Mouse (Mus musculus) A20 (cell line): ENCODE measurements around the gene Plin1.

ENCODE experiments used
- DNase-seq: peaks from one replicate; pipeline ENCODE4 v3.0.0-alpha.2; 2011; ENCODE audit warnings: low read depth, low spot score

Plin1 gene

DNA sequence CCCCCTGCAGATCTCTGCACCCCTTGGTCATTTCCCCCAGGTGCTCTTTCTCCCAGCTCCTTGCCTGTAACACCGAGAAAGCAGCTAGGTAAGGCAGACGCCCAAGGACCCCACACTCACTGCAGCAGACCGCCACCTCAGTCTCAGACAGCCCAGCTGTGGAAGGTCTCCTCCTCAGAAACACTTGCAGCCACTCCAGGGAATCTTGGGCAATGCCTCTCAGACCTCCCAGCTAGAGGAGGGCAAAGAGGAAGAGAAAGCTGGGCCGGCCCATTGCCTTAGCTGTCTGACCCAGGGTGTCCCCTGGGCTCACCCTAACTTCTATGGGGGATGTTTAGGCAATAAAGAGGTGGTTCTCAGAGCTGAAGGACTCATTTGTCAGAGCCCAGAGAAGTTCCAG, at the start of gene Plin1:
Gene Plin1, minus strand, starts transcription at position 282 of the 400 bp plus-strand sequence.
- no peak for DNase-seq

DNA sequence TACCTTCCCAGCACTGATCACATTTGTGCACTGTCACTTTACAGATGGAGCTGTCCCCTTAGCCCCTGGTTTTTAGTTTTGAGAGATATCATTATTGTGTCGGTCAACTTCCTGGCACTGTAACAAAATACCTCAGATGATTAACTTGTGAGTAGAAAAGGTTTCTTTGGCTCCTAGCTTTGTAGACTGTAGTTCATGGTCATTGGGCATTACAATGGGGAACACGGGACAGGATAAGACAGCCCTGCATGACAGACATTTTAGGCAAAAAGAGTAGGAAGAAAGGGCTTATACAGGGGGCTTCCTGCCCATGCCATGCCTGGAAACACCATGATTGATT, 49.8 kb upstream of the Plin1 start:
- DNase-seq, result no peak

DNA sequence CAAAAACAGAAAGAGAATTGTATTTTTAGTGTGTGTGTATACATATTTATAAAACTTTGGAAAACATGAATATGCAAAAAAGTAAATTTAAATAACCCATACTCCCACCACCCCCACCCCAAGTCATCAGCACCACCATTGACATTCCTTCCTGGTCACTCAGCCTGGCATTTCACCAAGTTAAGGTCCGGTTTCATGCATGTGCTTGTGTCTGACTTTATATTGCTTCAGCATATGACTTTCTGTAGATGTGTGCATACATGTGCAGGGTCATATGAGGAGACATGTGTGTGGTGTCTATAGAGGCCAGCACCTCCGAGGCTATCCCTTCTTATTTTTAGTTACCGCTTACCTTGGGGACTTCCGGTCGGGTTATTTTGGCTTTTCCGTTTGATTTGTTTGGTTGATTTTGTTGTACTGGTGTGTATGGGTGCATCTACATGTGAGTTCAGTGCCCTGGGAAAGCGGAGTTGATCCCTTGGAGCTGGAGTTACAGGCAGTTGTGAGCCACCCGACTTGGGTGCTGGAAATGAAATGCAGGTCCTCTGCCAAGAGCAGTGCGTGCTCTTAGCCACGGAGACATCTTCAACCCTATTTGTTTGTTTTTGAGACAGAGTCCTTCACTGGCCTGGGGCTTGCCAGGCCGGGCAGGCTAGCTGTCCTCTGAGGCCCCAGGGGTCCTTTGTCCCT, 49.3 kb upstream of the Plin1 start:
- no peak for DNase-seq

DNA sequence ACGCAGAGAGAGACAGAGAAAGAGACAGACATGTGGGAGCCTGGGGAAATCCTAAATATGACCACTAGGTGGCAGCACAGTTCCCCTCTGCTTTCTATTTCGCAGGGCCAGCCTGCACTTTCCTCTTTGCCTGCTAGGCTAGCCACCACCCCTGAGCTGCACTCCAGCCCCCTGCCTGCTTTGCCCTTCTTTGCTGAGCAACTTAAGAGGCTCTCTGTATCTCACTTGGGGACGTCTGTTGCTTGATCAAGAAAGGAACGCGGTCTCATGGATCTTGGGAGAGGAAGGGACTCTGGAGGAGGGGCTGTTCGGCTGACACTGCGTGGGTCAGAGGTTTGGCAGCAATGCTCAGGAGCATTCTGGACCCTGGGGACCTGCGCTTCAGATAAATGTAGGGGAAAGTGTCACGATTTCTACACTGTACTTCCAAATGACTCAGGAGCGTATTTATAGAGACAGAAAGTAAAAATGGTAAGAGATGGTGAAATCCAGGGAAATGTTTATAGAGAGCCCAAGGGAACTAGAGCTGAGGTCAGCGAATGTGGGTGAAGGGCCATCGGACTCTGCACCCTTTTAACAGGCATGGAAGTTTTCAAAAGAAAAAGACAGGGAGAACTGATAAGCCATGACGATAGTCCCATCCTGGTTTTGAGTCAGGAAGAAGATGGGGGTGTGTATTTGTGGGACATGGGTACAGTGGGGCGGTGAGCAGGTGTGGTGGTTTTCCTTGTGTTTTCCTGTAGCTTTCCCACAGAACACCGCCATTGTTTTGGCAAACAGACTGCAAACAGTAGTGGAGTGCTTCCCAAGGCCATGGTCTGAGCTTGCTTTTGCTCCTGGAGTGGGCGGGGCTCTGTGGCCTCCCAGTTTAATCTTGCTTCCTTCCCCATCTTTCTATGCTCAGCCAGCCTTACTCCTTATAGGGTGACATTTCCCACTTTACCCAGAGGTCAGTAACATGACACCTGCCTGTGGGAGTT, 48.2 kb upstream of the Plin1 start:
- DNase-seq, result peak; percentile 68

DNA sequence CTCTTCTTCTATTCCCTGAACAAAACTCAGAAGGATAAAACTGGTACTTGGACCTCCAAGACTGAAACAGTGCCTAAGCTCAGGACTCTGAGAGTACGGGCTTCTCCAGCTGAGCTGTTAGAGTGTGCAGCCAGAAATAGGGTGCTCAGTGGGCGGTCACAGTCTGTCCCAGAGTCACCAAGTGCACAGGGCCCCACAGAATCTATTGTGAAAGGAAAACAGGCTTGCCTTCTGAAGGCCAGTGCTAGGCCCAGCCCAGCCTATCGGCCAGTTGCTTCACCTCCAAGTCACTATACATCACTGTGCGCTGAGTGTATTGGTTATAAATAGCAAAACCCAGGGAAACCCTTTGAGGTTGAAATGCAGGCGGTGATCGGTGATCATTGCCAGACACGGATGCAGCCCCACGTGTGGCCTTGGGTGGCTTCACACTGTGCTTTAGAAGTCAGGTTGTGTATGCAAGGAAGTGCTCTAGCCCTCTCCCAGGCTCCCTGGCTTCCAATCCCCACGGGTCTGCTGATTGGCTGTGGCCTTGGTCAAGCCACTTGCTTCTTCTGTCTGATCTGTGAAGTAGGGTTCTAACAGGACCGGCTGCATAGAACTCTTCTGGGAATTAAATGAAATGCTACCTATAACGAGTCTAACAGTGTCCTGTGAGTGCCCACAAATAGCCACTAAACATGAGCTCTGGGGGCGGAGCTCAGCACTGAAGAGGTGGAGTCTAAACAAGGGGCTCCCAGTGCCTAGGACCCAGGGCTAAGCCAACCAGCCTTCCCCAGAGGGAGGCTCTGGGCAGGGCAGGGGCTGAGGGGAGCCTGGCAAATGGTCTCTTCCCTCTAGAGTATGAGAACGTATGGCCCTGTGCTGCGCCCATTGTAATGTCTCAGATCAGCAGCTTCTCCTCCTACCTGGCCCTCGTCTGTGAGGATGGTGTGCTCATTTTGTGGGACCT, 39.1 kb upstream of the Plin1 start:
- DNase-seq, result no peak

DNA sequence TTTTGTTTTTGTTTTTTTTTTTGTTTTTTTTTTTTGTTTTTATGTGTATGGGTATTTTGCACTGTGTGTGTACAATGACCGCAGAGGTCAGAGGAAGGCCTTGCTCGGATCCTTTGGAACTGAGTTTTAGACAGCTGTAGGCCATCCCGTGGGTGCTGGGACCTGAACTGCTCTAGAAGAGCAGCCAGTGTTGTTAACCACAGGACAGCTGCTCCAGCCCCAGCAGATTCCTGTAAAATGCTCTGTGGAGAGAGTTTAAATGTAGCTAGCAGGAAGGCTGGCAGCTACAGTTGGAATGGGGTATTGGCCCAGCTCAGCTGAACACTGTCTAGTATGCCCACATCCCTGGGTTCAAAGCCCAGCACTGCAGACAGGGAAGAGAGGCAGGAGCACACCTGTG, 37.0 kb upstream of the Plin1 start:
- DNase-seq, result no peak

DNA sequence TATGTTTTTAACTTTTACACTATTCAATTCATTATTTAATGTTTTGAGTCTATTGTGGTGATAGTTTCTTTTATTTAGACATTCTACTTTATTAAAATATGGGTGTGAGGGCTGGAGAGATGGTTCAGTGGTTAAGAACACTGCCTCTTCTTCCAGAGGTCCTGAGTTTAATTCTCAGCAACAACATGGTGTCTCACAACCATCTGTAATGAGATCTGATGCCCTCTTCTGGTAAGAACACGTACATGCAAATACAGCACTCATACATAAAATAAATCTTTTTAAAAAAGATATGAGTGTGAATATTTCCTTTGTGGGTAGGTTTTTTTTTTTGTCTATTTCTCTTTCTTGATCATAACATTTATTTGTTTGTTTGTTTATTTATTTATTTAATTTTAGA, 33.3 kb upstream of the Plin1 start:
- DNase-seq, result peak; percentile 16

DNA sequence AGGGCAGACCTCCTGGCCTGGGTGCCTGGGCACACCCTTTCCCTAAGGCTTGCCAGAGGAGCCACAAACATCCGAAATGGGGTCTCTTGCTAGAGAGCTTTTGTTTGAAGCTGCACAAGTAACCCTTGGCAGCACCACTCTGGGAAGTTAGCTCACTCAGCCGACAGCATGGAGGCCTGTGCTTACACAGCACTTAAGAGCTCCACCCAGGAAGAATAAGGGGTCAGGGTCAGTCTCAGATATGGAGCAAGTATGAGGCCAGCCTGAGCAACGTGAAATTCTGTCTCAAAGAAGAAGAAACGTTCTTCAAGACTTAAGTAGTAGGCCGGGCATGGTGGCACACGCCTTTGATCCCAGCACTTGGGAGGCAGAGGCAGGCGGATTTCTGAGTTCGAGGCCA, 29.4 kb upstream of the Plin1 start:
- DNase-seq, result no peak

DNA sequence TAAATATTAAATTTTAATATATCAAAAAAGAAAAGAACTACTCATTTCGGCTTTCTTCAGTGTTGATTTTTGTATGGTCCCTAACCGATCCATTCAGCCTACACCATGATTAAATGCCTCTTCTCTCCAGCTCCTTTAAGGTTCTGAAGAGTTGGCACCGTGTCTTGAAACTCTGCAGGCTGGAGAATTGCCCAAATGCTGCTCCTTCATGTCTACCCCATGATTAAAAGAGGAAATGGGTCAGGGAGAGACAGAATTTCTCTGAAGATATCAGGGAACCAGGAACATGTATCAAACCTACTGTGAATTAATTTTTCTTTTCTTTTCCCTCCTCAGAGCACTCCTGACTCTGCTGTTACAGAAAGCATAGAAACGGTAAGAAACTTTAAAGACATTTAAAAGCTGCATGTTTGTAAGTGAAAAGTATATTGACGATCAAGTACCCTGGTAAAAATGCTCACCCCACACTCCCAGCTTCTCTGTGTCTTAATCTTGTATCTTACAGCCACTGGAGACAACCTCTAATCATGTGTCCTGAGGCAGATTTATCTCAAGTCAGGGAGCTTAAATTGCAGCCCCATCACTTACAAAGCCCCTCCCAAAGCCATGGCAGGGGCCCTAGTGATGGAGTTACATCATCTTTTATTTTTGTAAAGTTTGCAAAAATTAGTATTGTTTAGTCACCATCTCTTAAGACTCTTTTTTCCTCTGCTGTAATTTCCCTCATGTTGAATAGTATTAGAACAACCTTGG, 28.6 kb upstream of the Plin1 start:
- no peak for DNase-seq

DNA sequence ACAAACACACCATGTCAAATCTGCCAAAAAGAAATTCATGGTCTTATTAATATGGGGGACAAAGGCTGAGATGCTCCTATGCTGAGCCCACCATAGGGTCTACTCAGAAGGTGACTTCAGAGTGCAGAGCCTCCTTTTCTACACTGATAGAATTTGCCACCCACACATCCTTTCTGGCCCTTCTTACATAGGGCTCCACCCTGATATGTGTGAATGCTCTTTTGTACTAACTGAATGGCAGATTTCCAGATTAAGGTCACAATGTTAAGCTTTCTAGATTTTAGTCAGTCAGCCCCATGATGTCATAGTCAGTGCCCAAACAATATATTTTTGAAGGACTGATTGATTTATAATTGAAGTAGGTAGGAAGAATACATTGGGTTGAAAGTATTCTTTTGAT, 27.1 kb upstream of the Plin1 start:
- DNase-seq, result no peak

DNA sequence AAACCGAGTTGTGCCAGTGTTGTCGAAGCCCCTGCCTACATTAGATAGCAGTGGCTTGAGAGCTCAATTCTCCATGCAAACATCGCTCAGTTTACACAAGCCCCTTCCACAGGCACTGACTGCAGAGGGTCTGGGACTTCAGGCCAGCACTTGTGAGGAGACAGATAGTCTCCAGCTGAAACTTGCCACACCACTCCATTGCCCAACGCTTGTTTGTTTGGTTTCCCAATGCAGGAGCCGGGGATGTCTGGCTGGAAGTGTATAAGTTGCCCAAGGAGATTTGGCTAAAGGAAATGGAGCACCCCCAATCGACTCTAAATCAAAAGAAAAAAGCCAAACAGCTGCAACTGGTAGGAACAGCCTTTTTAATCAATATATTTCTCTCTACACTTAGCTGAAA, 25.5 kb upstream of the Plin1 start:
- DNase-seq, result no peak

DNA sequence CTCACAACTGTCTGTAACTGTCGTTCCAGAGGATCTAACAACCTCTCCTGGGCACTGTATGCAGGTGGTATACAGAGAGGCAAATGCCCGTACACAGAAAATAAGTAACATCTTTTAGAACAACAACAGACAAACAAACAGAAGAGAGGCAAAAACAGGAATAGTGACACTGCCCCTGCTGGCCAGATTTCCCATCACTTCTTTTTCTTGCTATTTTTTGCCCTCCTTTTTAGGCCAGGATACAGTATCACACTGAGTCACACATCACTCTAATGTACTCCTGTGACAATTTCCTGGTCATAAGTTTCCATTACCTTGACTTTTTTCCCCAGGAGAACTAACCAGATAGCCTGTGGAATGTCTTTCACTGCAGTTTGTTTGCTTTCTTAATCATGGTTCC, 23.6 kb upstream of the Plin1 start:
- no peak for DNase-seq

DNA sequence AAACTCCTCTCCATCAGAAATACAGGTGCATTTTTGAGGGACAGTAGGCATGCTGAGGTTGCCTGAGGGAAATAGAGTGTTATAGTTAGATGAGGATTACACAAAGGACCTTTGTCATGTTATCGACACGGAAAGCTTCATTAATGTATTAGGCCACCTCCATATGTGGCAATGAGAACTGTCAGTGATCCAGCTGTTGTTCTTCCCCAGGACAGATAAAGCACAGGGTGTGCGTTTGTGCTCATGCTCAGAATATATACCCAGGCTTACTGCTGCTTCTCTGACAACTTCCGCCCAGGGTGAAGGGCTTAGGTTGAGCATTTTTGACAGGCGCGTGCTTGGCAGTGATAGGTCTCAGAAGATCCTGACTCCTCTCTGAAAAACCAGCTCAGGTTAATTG, 16.8 kb upstream of the Plin1 start:
- DNase-seq, result no peak

DNA sequence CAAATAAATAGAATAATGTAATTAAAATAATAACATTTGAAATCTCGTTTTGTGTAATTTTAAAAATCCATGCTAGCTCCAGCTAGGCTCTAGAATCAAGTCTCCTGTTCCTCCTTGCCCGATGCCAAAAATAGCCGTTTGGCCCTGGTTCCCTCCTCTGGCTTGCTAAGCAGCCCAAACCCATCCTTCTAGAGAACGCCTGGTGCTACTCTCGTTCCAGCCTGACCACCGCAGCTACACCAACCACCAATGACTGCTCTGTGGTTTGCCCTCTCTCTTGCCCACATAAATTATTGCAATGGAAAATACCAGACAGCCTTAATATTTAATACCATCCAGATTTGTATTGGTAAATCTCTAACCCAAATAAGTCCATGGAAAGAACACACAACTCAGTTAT, 15.0 kb upstream of the Plin1 start:
- DNase-seq, result no peak

DNA sequence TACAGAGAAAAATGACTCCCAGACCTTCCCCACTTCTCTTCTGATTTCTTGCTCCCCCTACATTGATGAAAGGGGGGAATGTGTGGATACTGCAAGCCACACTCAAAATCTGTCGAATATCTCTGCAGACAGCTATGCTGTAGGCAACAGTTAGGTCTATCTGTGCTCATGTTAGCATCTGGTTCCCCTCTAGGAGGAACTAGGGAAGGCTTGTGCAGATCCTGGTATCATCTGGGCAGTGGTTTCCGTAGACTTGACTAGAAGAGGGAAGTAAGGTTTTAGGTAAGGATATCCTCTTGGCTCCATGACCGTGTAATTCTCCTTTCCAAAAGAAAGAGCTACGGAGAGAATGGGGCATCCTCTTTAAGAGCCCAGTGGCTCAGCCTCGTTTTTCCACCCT, 11.9 kb upstream of the Plin1 start:
- no peak for DNase-seq

DNA sequence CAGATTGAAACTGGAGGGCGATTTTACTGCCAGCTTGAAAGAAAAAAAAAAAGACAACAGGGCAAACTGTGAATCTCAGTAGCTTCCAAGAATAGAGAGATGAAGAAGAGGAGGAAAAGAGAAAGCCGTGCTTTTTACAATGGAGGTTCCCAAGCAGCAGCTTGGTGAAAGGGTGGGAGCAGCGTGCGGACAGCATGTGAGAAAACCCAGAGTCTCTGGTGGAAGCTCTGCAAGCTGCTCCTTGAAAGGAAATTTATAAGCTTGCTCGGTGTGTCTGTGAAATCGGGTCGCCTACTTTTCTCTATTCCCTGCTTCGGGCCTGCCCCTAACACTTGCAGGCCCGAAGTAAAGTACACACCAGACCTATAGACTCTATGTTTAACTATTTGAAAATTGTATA, 11.3 kb upstream of the Plin1 start:
- DNase-seq, result no peak

DNA sequence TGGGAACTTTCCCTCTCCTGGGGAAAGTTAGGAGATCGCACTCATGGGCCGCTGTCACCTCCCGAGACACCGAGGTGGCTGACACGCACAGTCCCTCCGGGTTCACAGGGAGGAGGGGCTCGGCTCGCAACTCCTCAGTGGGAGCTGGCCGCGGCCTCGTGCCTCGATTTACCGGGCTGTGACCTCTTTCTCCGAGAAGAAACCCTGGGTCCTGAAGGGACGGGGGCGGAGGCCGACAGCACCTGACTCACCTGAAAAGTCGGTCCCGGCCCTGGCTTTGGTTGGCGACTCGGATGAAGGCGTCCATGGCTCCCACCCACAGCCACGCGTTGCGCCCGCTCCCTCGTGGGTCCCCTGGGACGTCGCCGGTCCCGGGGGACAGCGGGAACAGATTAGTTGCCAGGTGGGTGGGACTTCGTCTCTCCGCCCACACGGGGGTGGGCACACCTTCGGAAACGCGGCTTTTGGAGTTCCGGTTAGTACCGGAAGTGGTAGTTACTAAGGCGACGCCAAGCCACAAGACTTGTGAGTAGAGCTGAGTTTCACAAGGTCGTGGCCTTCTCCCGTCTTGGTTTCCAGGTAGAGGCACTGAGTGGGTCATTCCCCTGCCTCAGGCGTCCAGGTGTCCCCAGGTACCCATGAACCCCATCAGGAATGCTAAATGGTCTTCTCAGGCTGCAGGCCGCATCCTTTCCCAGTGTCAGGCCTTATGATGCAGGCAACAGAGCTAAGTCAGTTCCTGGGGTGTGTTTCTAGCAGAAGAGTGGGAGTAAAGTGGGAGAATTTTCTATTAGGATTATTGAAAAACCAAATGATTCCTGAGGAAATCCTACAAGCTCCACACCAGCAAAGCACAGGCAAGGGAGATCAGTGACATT, 10.2 kb upstream of the Plin1 start, which contains the start of the genes Pex11a and Wdr93:
Gene Pex11a, minus strand, starts transcription at position 473 of the 878 bp plus-strand sequence.
Gene Wdr93, plus strand, starts transcription at position 505 of the 878 bp plus-strand sequence.
- peak; percentile 93 for DNase-seq

DNA sequence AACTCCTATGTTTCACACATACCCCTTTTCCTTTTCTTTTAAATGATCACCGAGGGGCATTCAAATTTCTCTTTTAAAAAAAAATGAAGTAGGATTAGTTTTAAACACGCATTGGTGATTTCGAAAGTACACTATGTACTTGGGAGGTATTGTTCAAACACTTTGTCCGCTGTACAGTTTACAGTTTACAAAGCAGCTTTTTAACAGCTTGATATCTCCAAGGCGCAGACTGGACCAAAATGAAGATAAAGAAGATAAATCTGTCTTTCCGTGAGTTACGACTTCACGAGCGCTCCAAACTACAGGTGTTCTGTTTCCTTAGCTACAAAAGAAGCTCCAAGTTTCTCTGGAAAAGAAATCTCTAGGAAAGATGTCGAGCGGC, 9.6 kb upstream of the Plin1 start:
- peak; percentile 30 for DNase-seq

DNA sequence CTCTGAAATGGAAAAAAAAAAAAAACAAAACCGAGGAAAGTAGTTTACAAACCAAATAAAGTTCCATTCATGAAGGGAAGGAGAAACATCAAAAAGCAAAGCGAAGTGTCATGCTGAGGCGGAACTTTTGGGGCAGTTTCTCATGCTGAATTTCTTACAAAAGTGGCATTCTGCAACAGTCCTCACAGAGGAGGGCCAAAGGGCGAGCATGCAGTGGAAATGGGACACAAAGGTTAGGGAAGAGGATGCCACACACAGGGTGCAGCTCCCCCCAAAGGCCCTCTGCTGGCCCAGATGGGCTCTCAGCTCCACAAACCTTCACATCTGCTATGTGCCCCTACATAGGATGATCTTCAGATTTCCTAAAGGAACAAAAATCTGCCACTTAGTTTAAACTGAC, 7.6 kb upstream of the Plin1 start:
- no peak for DNase-seq

DNA sequence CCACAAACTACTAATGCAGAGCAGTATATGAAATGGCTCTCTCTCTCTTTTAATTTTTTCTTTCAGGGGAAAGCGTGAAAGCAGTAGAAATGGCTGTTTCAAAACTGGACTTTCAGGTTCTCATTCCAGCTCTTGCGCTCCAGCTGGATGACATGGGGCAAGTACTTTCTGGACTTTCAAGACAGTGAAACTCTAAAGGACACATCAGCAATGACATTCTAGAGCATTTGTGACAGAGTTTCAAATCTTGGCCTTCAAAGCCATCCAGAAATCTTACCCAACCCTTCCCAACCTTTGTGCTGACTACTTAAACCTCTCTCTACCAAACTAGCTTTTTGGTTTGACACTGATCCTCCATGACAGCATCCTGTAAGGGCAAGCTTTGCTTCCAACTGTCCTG, 6.2 kb upstream of the Plin1 start:
- no peak for DNase-seq
